Mouse (Mus musculus): ENCODE measurements around the gene Rpa2. TPM values are rescaled to one million over a fixed set of nuclear protein-coding genes. Genes with fewer than 3 reads are reported as not detected.
A peak's percentile ranks its signal among the peaks of the same experiment; 100 is the strongest.
"Not testable (repeated sequence)": the region's sequence is repeated elsewhere in the genome, so short reads cannot be mapped to it uniquely, and the experiment has no call there.

Gene Rpa2
- total and polyA plus RNA-seq, 2 experiments from 2014 or later: 26.8 to 32.6 TPM

DNA sequence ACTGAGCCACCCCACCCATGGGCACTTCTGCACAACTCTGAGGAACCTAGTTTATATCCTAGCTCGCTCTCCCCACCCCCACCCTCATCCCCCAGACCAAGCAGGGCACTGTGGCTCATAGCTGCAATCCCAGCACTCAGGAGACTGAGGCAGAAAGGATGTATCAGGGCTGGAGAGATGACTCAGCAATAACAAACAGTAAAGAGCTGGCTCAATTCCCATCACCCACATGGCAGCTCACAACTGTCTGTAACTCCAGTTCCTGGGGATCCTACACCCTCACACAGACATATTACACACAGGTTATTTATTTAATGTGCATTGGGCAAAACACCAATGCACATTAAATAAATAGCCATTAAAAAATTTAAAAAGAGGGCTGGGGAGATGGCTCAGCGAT lies 32.7 kb upstream of the Rpa2 start:
- no peak overlapping the region for H3K9ac ChIP-seq
- ATAC-seq: no peak
- H3K36me3 ChIP-seq (ENCODE audit: insufficient read depth): no peaks in the 10 kb centered on the region
- H3K27me3 ChIP-seq (ENCODE audit: insufficient read depth, low read length): no peaks in the 10 kb centered on the region
- no peak overlapping the region for H3K27ac ChIP-seq (ENCODE audit: low read depth, low read length)
- H3K4me2 ChIP-seq (ENCODE audit: low read depth): no peak overlapping the region
- H3K4me3 ChIP-seq (ENCODE audit: low read depth, low read length): no peak overlapping the region
- TF ChIP-seq CTCF (IDR thresholded peaks at IDR 0.05; ENCODE audit: low read depth): no peak
- H3K4me1 ChIP-seq (ENCODE audit: insufficient read depth): no peaks in the 10 kb centered on the region
- DNase-seq: no peak
- WGBS: 90% methylated on average over 2 of the region's 2 CpGs
- H3K9me3 ChIP-seq (ENCODE audit: low read length): no peaks in the 10 kb centered on the region

GRCm38 (mm10) chr4:132735894-132736293 lies 32.2 kb upstream of the Rpa2 start:
- WGBS: 67% methylated on average over 3 of the region's 3 CpGs

DNA sequence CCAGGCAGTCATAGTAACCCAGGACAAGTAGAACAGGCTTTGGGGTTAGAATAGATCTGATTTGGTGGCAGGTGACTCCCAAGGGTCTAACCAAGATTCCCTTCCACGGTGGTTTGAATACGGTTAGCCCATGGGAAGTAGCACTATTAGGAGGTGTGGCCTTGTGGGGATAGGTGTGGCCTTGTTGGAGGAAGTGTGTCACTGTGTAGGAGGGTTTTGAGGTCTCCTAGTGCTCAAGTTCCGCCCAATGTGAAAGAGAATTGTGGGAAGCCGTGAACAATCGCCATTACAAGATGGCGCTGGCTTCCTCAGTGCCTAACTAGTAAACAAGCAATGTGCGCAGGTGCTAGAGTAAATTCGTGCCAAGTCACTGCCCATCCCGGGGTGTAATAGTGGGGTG lies 31.0 kb upstream of the Rpa2 start:
- H3K36me3 ChIP-seq (ENCODE audit: insufficient read depth); H3K27ac ChIP-seq (ENCODE audit: low read depth, low read length); H3K4me2 ChIP-seq (ENCODE audit: low read depth); H3K9ac ChIP-seq; H3K4me1 ChIP-seq (ENCODE audit: insufficient read depth); ATAC-seq; H3K9me3 ChIP-seq (ENCODE audit: low read length); H3K4me3 ChIP-seq (ENCODE audit: low read depth, low read length); DNase-seq; H3K27me3 ChIP-seq (ENCODE audit: insufficient read depth, low read length): not testable (repeated sequence)
- 96% methylated on average over 9 of the region's 9 CpGs for WGBS

More at GRCm38 (mm10) chr4:132735894-132736293, 32.2 kb upstream of the Rpa2 start:
- H3K36me3 ChIP-seq (ENCODE audit: insufficient read depth): no peaks in the 10 kb centered on the region
- no peaks in the 10 kb centered on the region for H3K27me3 ChIP-seq (ENCODE audit: insufficient read depth, low read length)
- H3K9me3 ChIP-seq (ENCODE audit: low read length): no peaks in the 10 kb centered on the region
- H3K9ac ChIP-seq: no peak overlapping the region
- H3K4me2 ChIP-seq (ENCODE audit: low read depth): no peak overlapping the region
- no peak for TF ChIP-seq CTCF (IDR thresholded peaks at IDR 0.05; ENCODE audit: low read depth)
- H3K27ac ChIP-seq (ENCODE audit: low read depth, low read length): no peak overlapping the region
- no peak overlapping the region for H3K4me3 ChIP-seq (ENCODE audit: low read depth, low read length)
- ATAC-seq (no peak), DNase-seq (no peak)
- H3K4me1 ChIP-seq (ENCODE audit: insufficient read depth): no peaks in the 10 kb centered on the region

DNA sequence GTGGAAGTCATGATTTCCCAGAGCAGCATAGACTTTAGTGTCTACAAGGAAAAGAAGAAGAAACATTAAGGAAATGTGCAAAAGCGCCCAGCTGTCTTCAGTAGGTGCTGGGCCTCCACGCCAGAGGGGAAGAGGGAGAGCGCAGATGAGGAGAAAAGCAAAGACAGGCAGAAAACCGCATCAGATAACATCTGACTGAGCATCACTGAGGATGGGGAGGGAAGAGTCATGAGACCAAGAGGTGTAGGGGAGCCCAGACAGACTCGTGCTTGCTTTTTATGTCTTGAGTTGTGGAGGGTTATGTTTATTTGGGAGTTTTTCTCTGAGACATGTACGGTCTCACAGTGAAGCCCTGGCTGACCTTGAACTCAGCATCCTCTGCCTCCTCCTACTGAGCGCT lies 26.6 kb upstream of the Rpa2 start:
- no peak overlapping the region for H3K4me3 ChIP-seq (ENCODE audit: low read depth, low read length)
- ATAC-seq (no peak), DNase-seq (no peak)
- TF ChIP-seq CTCF (IDR thresholded peaks at IDR 0.05; ENCODE audit: low read depth): no peak
- H3K9ac ChIP-seq: no peak overlapping the region
- H3K36me3 ChIP-seq (ENCODE audit: insufficient read depth): no peaks in the 10 kb centered on the region
- H3K4me2 ChIP-seq (ENCODE audit: low read depth): no peak overlapping the region
- H3K4me1 ChIP-seq (ENCODE audit: insufficient read depth): 0 out of 2 replicates have a peak, but pooled peaks cover 8% of the 10 kb centered on the region
- WGBS: 94% methylated on average over 7 of the region's 7 CpGs
- H3K27me3 ChIP-seq (ENCODE audit: insufficient read depth, low read length): no peaks in the 10 kb centered on the region
- H3K9me3 ChIP-seq (ENCODE audit: low read length): no peaks in the 10 kb centered on the region
- no peak overlapping the region for H3K27ac ChIP-seq (ENCODE audit: low read depth, low read length)

GRCm38 (mm10) chr4:132743992-132744911 lies 23.9 kb upstream of the Rpa2 start:
- no peak overlapping the region for H3K4me3 ChIP-seq (ENCODE audit: low read depth, low read length)
- 51% methylated on average over 11 of the region's 11 CpGs for WGBS
- no peaks in the 10 kb centered on the region for H3K36me3 ChIP-seq (ENCODE audit: insufficient read depth)
- H3K9ac ChIP-seq: peak overlapping the region; percentile 22; the same call in 1 of the 2 replicates
- no peak for TF ChIP-seq CTCF (IDR thresholded peaks at IDR 0.05; ENCODE audit: low read depth)
- H3K27ac ChIP-seq (ENCODE audit: low read depth, low read length): peak overlapping the region; percentile 69
- peak; percentile 61 for DNase-seq
- ATAC-seq: peak; percentile 87
- H3K4me1 ChIP-seq (ENCODE audit: insufficient read depth): 0 out of 2 replicates have a peak, but pooled peaks cover 8% of the 10 kb centered on the region
- no peaks in the 10 kb centered on the region for H3K9me3 ChIP-seq (ENCODE audit: low read length)
- H3K4me2 ChIP-seq (ENCODE audit: low read depth): no peak overlapping the region
- H3K27me3 ChIP-seq (ENCODE audit: insufficient read depth, low read length): no peaks in the 10 kb centered on the region

- WGBS: 90% methylated on average over 9 of the region's 9 CpGs
- H3K4me2 ChIP-seq (ENCODE audit: low read depth): no peak overlapping the region
- no peaks in the 10 kb centered on the region for H3K36me3 ChIP-seq (ENCODE audit: insufficient read depth)
- DNase-seq: no peak
- no peak overlapping the region for H3K27ac ChIP-seq (ENCODE audit: low read depth, low read length)
- no peak for ATAC-seq
- H3K4me1 ChIP-seq (ENCODE audit: insufficient read depth): 0 out of 2 replicates have a peak, but pooled peaks cover 8% of the 10 kb centered on the region
- no peak overlapping the region for H3K9ac ChIP-seq
- H3K27me3 ChIP-seq (ENCODE audit: insufficient read depth, low read length): no peaks in the 10 kb centered on the region
- no peak overlapping the region for H3K4me3 ChIP-seq (ENCODE audit: low read depth, low read length)
- no peaks in the 10 kb centered on the region for H3K9me3 ChIP-seq (ENCODE audit: low read length)
- no peak for TF ChIP-seq CTCF (IDR thresholded peaks at IDR 0.05; ENCODE audit: low read depth)
Observed at GRCm38 (mm10) chr4:132746911-132747517, 21.1 kb upstream of the Rpa2 start.

All from forebrain, postnatal 0 days (tissue).